Mouse (Mus musculus) stomach, postnatal 0 days (tissue): Measurements from ENCODE around the gene Trim24.

ENCODE experiments used
- CTCF ChIP-seq: IDR thresholded peaks from 2 replicates; pipeline ENCODE4 v1.5.1; 2016; ENCODE audit warnings: antibody characterized with exemption, low read depth, mild to moderate bottlenecking, moderate library complexity
- EP300 ChIP-seq: optimal IDR thresholded peaks from 2 replicates; pipeline ENCODE3; 2016; ENCODE audit warnings: antibody characterized with exemption

GRCm38 (mm10) chr6:37857196-37857874, 13.3 kb upstream of the Trim24 start:
- TF ChIP-seq EP300 = no peak
- no peak for TF ChIP-seq CTCF
